ENCODE assay signal across 8 mouse cellular contexts in the genomic region with DNA sequence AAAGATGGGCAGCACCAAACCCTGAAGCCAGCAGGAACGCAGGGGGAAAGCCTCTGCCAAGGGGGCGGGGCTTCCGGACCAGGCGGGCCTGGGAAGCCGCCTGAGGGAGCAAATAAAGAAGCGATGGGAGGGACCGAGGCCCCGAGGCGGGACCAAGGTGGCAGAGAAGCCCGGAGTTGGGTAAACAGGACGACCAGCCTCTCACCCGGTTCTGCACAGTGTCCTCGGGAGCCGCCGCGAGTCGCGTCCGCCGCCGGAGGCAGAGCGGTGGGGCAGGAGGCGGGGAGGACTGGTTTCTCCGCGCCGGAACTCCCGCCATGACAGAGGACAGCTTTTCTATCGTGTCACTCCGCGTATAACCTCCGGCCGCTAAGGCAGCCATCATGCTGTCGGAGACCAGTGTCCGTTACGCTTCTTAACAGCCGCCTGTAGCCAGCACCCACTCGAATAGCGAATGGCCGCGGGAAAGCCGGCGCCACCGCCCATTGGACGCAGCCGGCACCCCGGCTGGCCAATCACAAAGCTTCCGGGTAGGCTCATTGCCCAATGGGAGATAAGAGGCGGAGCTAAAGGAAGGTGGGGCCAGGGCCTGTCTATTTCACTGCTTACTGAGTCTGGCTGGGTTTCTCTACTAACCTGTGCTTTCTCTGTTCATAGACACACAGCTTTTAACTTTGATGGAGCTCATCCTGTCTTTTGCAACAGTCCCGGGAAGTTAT. TPM values are rescaled to one million over a fixed set of nuclear protein-coding genes. Genes with fewer than 3 reads are reported as not detected.
DNase-seq lines count a peak whose midpoint lies in the region; ATAC-seq lines count a peak whose summit lies in the region.

A gene (plus strand): TSS at position 144 of the 719 bp plus-strand sequence.
A gene (minus strand): TSS at position 469 of the 719 bp plus-strand sequence.

- peaks cover 8% of the 10 kb centered on the region for H3K4me1 ChIP-seq in hindbrain, embryonic 12.5 days

- H3K9ac ChIP-seq in hindbrain, embryonic 12.5 days = peak within 1 kb of the TSS; percentile 62

- no peaks in the 10 kb centered on the region for H3K9me3 ChIP-seq in hindbrain, embryonic 12.5 days (replicated peaks)

- peak within 1 kb of the TSS; percentile 93 for H3K4me2 ChIP-seq in hindbrain, embryonic 12.5 days (replicated peaks)

- peak; percentile 98 for DNase-seq in NIH3T3 (ENCODE audit: low read depth)
- DNase-seq in cerebellum, postnatal 10 days = peak; percentile 96 to 97
- DNase-seq in frontal cortex, postnatal 10 days (ENCODE audit: low spot score in 2 of 2) = peak; percentile 79 to 89
- DNase-seq in layer of hippocampus, postnatal 14 days (ENCODE audit: low spot score in 2 of 2) = peak; percentile 88 to 95
- peak; percentile 93 for DNase-seq in lung, postnatal 14 days
- peak; percentile 76 for DNase-seq in retina, adult 2 months (ENCODE audit: low read depth, low spot score)
- DNase-seq in thymus, postnatal 36 days = peak; percentile 86 to 90

- H3K36me3 ChIP-seq in hindbrain, embryonic 12.5 days = no peaks in the 10 kb centered on the region

- ATAC-seq in hindbrain, embryonic 12.5 days (ENCODE audit: low FRiP score) = peak; percentile 97

- H3K27me3 ChIP-seq in hindbrain, embryonic 12.5 days = no peaks in the 10 kb centered on the region

- WGBS in hindbrain, embryonic 12.5 days = under 1% methylated on average over 47 of the region's 49 CpGs

- peak within 1 kb of the TSS; percentile 63 for H3K4me3 ChIP-seq in hindbrain, embryonic 12.5 days

- peak within 1 kb of the TSS; percentile 95 for H3K27ac ChIP-seq in hindbrain, embryonic 12.5 days

RNA-seq across cellular contexts. Expression of the first gene that starts in this region (rescaled TPM):
- polyA plus RNA-seq in hindbrain, embryonic 12.5 days (2016; fragmentation: Nextera tagmentation; extraction: Ambion mirVana) = 0.48 and 0.77 TPM in 2 replicates
- total RNA-seq in layer of hippocampus, postnatal 14 days (2021) = under 1 TPM; 0.35 to 0.67 TPM

RNA-seq across cellular contexts. Expression of the second gene that starts in this region (rescaled TPM):
- polyA plus RNA-seq in hindbrain, embryonic 12.5 days (2016; fragmentation: Nextera tagmentation; extraction: Ambion mirVana) = 7.2 and 7.4 TPM in 2 replicates
- total RNA-seq in layer of hippocampus, postnatal 14 days (2021) = 1 to 10 TPM; 2.7 to 3.0 TPM

Comparison
In these comparisons a context has a peak if more than half of its experiments do, and no peak if none do; other contexts are left out.
1. Peak in every context shown above with its lines: DNase-seq, ATAC-seq, H3K4me3 ChIP-seq and H3K27ac ChIP-seq.